Mouse (Mus musculus): Measurements from ENCODE around the gene Rere. TPM values are rescaled to one million over a fixed set of nuclear protein-coding genes. Genes with fewer than 3 reads are reported as not detected.

Rere gene
- polyA plus RNA-seq, 1 experiment from 2014 or later: 22.2 TPM

DNA sequence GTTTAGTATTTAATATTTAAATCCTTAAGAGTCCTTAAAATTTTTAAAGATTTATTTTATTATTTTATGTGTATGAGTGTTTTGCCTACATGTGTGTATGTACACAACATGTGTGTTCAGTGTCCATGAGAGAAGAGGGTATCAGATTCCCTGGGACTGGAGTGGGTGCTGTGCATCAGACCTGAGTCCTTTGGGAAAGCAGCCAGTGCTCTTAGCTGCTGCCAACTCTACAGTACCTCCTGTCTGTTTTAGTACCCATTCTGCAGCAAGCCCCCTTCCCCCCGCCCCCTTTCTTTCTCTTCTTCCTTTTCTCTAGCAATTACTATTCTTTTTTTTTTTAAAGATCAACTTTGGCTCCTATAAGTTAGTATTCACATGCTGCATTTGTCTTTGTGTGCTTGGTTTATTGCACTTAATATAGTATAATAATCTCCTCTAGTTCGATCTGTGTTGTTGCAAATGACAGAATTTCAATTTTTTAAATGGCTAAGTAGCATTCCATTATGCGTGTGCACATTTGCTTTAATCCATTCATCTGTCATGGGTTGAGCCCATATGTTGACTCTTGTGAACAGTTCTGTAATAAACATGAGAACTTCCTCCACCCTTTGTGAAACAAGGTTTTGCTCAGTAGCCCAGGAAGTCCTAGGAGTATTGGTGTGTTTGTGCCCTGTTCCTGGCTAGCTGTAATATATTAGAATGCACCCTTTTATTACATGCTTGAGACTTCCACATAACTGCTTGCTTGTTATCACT is 43.8 kb downstream of the Rere start:
- WGBS: 67% methylated on average over 3 of the region's 3 CpGs
- H3K9me3 ChIP-seq (ENCODE audit: control insufficient read depth, low read length): no peaks in the 10 kb centered on the region
- H3K36me3 ChIP-seq (ENCODE audit: control insufficient read depth, insufficient read depth, low read length): no peaks in the 10 kb centered on the region; the same call in 1 of the 2 replicates
- no peak for ATAC-seq
- no peaks in the 10 kb centered on the region for H3K27me3 ChIP-seq (replicated peaks; ENCODE audit: control insufficient read depth, insufficient read depth, low read length)
- no peak overlapping the region for H3K4me2 ChIP-seq (ENCODE audit: low read depth, low read length)
- H3K4me3 ChIP-seq (ENCODE audit: low read length): no peak overlapping the region
- H3K9ac ChIP-seq (ENCODE audit: low read depth, low read length): no peak overlapping the region
- no peaks in the 10 kb centered on the region for H3K4me1 ChIP-seq (ENCODE audit: control insufficient read depth, insufficient read depth, low read length)
- H3K27ac ChIP-seq (ENCODE audit: low read length): no peak overlapping the region

DNA sequence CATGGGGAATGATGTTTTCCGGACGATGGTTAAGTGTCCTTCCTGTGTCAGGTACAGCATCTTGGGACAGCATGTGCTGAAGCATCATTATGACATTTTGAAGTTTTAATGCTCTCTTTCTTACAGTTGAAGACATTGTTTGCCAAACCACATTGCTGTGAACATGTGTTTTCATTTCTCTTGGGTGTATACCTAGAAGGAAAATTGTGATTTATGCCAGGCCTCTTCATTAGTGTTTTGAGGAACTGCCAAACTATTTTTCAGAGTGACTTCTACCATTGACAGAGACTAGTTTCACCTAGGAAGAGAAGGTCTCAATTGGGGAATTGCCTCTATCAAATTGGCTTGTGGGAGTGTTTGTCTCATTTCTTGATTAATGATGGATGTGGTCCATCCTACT is 44.6 kb downstream of the Rere start:
- no peaks in the 10 kb centered on the region; the same call in 1 of the 2 replicates for H3K36me3 ChIP-seq (ENCODE audit: control insufficient read depth, insufficient read depth, low read length)
- 82% methylated on average over 2 of the region's 2 CpGs for WGBS
- ATAC-seq: no peak

DNA sequence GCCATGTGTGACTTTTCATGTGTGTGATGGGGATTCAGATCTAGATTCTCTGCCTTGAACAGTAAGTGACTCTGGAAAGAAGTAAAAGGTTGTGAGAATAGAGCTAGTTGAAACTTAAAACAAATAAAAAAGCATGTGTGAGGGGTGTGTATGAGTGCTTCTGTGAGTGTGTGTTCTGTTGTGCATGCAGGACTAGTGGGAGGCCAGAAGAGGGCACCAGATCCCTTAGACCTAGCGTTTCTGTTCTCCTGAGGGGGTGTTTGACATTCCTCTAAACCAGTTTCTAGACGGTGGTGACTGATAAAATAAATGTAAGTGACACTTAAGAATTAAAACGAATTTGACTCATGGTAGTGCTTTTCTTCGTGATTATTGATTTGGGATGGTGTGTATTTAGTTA is 46.0 kb downstream of the Rere start:
- H3K9ac ChIP-seq (ENCODE audit: low read depth, low read length): no peak overlapping the region
- H3K27ac ChIP-seq (ENCODE audit: low read length): no peak overlapping the region
- no peak for ATAC-seq
- no peak overlapping the region for H3K4me3 ChIP-seq (ENCODE audit: low read length)
- H3K4me1 ChIP-seq (ENCODE audit: control insufficient read depth, insufficient read depth, low read length): no peaks in the 10 kb centered on the region
- no peaks in the 10 kb centered on the region for H3K9me3 ChIP-seq (ENCODE audit: control insufficient read depth, low read length)
- 67% methylated on average over 4 of the region's 4 CpGs for WGBS
- no peaks in the 10 kb centered on the region for H3K27me3 ChIP-seq (replicated peaks; ENCODE audit: control insufficient read depth, insufficient read depth, low read length)
- H3K36me3 ChIP-seq (ENCODE audit: control insufficient read depth, insufficient read depth, low read length): no peaks in the 10 kb centered on the region; the same call in 1 of the 2 replicates
- H3K4me2 ChIP-seq (ENCODE audit: low read depth, low read length): no peak overlapping the region

More for the DNA sequence above, 44.6 kb downstream of the Rere start:
- Histone ChIP-seq H3K27me3 (replicated peaks; ENCODE audit: control insufficient read depth, insufficient read depth, low read length) (no peaks in the 10 kb centered on the region), H3K4me3 (ENCODE audit: low read length) (no peak overlapping the region), H3K4me1 (ENCODE audit: control insufficient read depth, insufficient read depth, low read length) (no peaks in the 10 kb centered on the region), H3K9ac (ENCODE audit: low read depth, low read length) (no peak overlapping the region), H3K9me3 (ENCODE audit: control insufficient read depth, low read length) (no peaks in the 10 kb centered on the region), H3K4me2 (ENCODE audit: low read depth, low read length) (no peak overlapping the region), H3K27ac (ENCODE audit: low read length) (no peak overlapping the region)

DNA sequence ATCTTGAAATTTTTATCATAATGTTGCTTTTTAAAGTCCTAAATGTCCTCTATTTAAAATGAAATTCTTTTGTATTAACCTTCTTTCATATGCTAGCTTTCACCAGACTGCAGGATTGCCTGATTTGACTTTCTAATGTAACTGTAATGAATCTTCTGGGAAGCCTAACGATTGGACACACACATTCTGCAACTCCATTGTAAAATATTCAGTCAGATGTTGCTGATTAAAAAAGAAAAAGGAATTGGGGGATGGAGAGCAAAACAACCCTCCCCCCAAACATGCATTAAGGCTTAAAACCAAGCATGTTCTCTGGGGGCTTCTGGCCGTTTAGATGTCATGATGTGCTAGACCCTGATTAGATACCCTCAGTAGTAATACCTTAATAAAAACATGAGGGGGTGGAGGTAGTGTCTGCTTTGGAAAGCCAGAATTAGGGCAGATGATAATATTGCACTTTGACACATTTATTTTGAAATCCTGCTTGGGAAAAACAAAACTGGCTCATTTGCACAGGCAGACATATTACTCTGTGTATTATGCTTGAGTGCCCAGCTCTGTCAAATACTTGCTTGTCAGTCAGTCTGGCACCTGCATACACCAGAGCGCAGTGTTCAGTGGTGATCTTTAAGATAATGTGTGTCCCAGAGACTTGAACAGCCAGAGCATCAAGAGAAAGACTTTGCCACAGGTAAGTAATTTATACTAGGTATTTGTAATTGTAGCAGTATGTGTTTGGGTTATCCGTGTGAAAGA is 52.7 kb downstream of the Rere start:
- Histone ChIP-seq H3K4me2 (ENCODE audit: low read depth, low read length) (no peak overlapping the region), H3K27ac (ENCODE audit: low read length) (no peak overlapping the region), H3K9me3 (ENCODE audit: control insufficient read depth, low read length) (no peaks in the 10 kb centered on the region), H3K27me3 (replicated peaks; ENCODE audit: control insufficient read depth, insufficient read depth, low read length) (no peaks in the 10 kb centered on the region), H3K36me3 (ENCODE audit: control insufficient read depth, insufficient read depth, low read length) (no peaks in the 10 kb centered on the region; the same call in 1 of the 2 replicates), H3K9ac (ENCODE audit: low read depth, low read length) (no peak overlapping the region), H3K4me3 (ENCODE audit: low read length) (no peak overlapping the region), H3K4me1 (ENCODE audit: control insufficient read depth, insufficient read depth, low read length) (0 out of 2 replicates have a peak, but pooled peaks cover 2% of the 10 kb centered on the region)
- WGBS: 72% methylated on average over 4 of the region's 4 CpGs
- ATAC-seq: no peak

DNA sequence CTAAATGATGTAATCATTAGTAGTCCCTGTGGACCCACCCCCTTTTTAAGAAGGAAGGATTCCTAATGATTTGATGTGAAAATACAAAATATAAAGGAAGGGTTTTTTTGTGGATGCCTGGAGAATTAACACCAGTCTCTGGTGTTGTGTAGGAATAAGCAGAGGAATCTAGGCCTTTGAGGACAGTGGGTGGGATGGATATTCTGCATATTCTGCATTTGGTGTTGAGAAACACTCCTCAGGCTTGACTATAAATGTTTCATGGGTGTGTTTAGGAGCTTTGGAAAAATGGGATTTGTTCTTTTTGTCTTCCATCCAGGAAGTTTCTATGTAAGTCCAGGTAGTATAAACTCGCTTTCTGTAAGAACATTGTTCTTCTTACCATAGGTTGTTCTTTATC is 55.8 kb downstream of the Rere start:
- H3K9me3 ChIP-seq (ENCODE audit: control insufficient read depth, low read length): no peaks in the 10 kb centered on the region
- no peak overlapping the region for H3K4me3 ChIP-seq (ENCODE audit: low read length)
- no peak overlapping the region for H3K27ac ChIP-seq (ENCODE audit: low read length)
- H3K9ac ChIP-seq (ENCODE audit: low read depth, low read length): no peak overlapping the region
- H3K4me1 ChIP-seq (ENCODE audit: control insufficient read depth, insufficient read depth, low read length): 0 out of 2 replicates have a peak, but pooled peaks cover 2% of the 10 kb centered on the region
- H3K36me3 ChIP-seq (ENCODE audit: control insufficient read depth, insufficient read depth, low read length): no peaks in the 10 kb centered on the region
- H3K27me3 ChIP-seq (replicated peaks; ENCODE audit: control insufficient read depth, insufficient read depth, low read length): no peaks in the 10 kb centered on the region
- no peak overlapping the region for H3K4me2 ChIP-seq (ENCODE audit: low read depth, low read length)
- 97% methylated on average over 1 of the region's 1 CpGs for WGBS
- no peak for ATAC-seq

DNA sequence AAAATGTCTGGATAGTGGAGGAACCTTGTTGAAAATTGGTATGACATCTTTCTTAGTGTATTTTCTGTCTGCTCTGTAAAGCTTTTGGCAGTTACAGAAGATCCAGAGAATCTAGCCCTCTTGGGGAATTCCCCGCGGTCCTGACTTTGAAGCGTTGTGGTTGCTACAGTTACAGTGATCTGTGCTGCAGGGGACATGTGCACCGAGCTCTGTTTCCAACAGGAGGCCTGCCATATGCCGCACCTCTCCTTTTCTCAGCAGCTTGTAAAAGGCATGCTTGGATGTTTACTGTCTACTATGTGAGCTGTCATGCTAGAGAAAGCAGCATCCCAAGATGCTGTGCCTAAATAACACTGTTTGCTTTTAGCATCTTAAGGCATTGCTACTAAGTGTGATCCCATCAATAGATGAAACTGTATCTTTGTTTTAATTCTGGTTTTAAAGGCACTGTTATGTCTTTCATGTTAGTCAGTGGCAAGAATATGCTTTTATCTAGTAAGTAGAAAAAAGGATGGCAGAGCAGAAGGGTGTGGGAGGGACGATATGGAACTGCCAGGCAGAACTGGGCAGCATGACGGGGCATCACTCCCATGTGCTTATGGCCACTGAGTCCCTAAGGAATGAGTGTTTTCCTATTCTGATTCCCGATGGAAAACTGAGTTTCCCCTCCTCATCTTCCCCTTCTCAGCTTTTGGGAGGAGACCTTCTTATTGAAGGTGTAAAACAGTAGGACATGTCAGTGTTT is 57.6 kb downstream of the Rere start:
- Histone ChIP-seq H3K4me2 (ENCODE audit: low read depth, low read length) (no peak overlapping the region), H3K27me3 (replicated peaks; ENCODE audit: control insufficient read depth, insufficient read depth, low read length) (no peaks in the 10 kb centered on the region), H3K27ac (ENCODE audit: low read length) (no peak overlapping the region), H3K36me3 (ENCODE audit: control insufficient read depth, insufficient read depth, low read length) (no peaks in the 10 kb centered on the region), H3K9ac (ENCODE audit: low read depth, low read length) (no peak overlapping the region), H3K4me1 (ENCODE audit: control insufficient read depth, insufficient read depth, low read length) (peaks cover 8% of the 10 kb centered on the region), H3K4me3 (ENCODE audit: low read length) (no peak overlapping the region), H3K9me3 (ENCODE audit: control insufficient read depth, low read length) (no peaks in the 10 kb centered on the region)
- WGBS: 58% methylated on average over 8 of the region's 8 CpGs
- ATAC-seq: no peak

DNA sequence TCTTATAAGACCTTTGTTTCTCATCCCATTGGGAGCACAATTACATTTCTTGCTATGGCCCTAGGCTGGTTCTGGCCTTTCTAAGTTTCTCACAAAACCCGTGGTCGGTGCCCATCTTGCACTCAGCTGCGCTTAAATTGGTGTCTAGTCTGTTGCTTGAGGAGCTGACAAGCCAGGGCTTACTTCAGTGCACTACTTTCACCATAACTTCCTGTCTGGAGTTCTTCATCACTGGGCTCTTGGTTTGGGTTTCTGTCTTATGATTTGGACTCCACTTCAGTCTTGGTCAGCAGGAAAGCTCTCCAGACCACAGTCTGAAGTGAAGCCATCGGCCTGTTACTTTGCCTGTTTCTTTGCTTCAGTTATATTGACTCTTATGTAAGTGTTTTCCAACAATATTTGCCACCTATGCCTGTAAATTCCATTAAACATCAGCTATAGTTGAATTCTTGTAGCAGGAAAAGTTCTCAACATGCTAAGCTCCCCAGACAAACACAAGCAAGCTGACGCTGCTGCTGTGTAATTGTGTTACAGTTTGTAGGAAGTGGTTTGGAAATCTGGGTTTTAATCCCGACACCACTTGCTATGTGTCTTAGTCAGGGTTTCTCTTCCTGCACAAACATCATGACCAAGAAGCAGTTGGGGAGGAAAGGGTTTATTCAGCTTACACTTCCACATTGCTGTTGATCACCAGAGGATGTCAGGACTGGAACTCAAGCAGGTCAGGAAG is 59.5 kb downstream of the Rere start:
- H3K27ac ChIP-seq (ENCODE audit: low read length): no peak overlapping the region
- no peak for ATAC-seq
- no peak overlapping the region for H3K4me3 ChIP-seq (ENCODE audit: low read length)
- no peak overlapping the region for H3K4me2 ChIP-seq (ENCODE audit: low read depth, low read length)
- no peaks in the 10 kb centered on the region for H3K9me3 ChIP-seq (ENCODE audit: control insufficient read depth, low read length)
- H3K9ac ChIP-seq (ENCODE audit: low read depth, low read length): no peak overlapping the region
- no peaks in the 10 kb centered on the region for H3K36me3 ChIP-seq (ENCODE audit: control insufficient read depth, insufficient read depth, low read length)
- H3K4me1 ChIP-seq (ENCODE audit: control insufficient read depth, insufficient read depth, low read length): peaks cover 11% of the 10 kb centered on the region
- WGBS: 84% methylated on average over 6 of the region's 6 CpGs
- no peaks in the 10 kb centered on the region for H3K27me3 ChIP-seq (replicated peaks; ENCODE audit: control insufficient read depth, insufficient read depth, low read length)

DNA sequence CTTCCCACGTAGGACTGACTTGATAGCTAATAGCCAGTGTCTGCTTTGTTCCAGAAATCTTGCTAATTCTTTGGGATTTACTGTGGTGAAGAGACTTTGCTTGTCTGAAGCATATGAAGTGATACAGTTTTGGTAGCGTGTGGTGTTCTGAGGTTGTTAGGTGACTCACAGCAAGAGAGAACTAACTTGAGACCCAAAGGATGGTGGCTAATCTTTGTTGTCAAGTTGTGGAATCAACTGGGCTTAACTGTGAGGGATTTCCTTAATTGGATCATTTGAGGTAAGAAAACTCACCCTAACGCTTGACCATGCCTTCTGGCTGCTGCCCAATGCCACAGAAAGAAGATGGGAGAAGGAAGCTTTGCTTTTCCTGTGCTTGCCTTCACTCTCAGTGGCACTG is 63.1 kb downstream of the Rere start:
- H3K4me1 ChIP-seq (ENCODE audit: control insufficient read depth, insufficient read depth, low read length): peaks cover 13% of the 10 kb centered on the region
- H3K9me3 ChIP-seq (ENCODE audit: control insufficient read depth, low read length): no peaks in the 10 kb centered on the region
- 77% methylated on average over 3 of the region's 3 CpGs for WGBS

More for the DNA sequence above, 63.1 kb downstream of the Rere start:
- H3K27me3 ChIP-seq (replicated peaks; ENCODE audit: control insufficient read depth, insufficient read depth, low read length): no peaks in the 10 kb centered on the region
- no peak overlapping the region for H3K27ac ChIP-seq (ENCODE audit: low read length)
- ATAC-seq: no peak
- no peak overlapping the region for H3K4me2 ChIP-seq (ENCODE audit: low read depth, low read length)
- no peak overlapping the region for H3K9ac ChIP-seq (ENCODE audit: low read depth, low read length)
- no peak overlapping the region for H3K4me3 ChIP-seq (ENCODE audit: low read length)
- H3K36me3 ChIP-seq (ENCODE audit: control insufficient read depth, insufficient read depth, low read length): no peaks in the 10 kb centered on the region

Data from intestine, embryonic 16.5 days (tissue).